Mouse (Mus musculus): ENCODE data around the gene Pigyl. TPM values are rescaled to one million over a fixed set of nuclear protein-coding genes. Genes with fewer than 3 reads are reported as not detected.
A peak's percentile ranks its signal among the peaks of the same experiment; 100 is the strongest.

Pigyl gene
- polyA plus RNA-seq, 1 experiment from 2014 or later: 99.3 TPM

- Histone ChIP-seq H3K36me3 (ENCODE audit: control insufficient read depth, insufficient read depth, low read length) (no peaks in the 10 kb centered on the region), H3K27me3 (ENCODE audit: control insufficient read depth, insufficient read depth, low read length) (no peaks in the 10 kb centered on the region), H3K9ac (replicated peaks; ENCODE audit: low read depth, low read length) (no peak overlapping the region), H3K9me3 (ENCODE audit: control insufficient read depth, low read length) (no peaks in the 10 kb centered on the region), H3K4me1 (ENCODE audit: control insufficient read depth, insufficient read depth, low read length) (no peaks in the 10 kb centered on the region; the same call in 1 of the 2 replicates), H3K4me3 (ENCODE audit: low read depth, low read length) (no peak overlapping the region), H3K27ac (ENCODE audit: low read depth, low read length) (no peak overlapping the region), H3K4me2 (ENCODE audit: low read depth, low read length) (no peak overlapping the region)
- no peak for ATAC-seq (ENCODE audit: low read depth)
- 83% methylated on average over 3 of the region's 3 CpGs for WGBS
These were observed 34.6 kb upstream of the Pigyl start for GRCm38 (mm10) chr9:22122005-22122404.

GRCm38 (mm10) chr9:22123069-22123609 is 33.5 kb upstream of the Pigyl start:
- Histone ChIP-seq H3K9me3 (ENCODE audit: control insufficient read depth, low read length) (no peaks in the 10 kb centered on the region), H3K36me3 (ENCODE audit: control insufficient read depth, insufficient read depth, low read length) (no peaks in the 10 kb centered on the region), H3K4me1 (ENCODE audit: control insufficient read depth, insufficient read depth, low read length) (no peaks in the 10 kb centered on the region), H3K4me2 (ENCODE audit: low read depth, low read length) (no peak overlapping the region), H3K27ac (ENCODE audit: low read depth, low read length) (no peak overlapping the region), H3K27me3 (ENCODE audit: control insufficient read depth, insufficient read depth, low read length) (no peaks in the 10 kb centered on the region), H3K9ac (replicated peaks; ENCODE audit: low read depth, low read length) (no peak overlapping the region), H3K4me3 (ENCODE audit: low read depth, low read length) (no peak overlapping the region)
- 90% methylated on average over 7 of the region's 7 CpGs for WGBS
- ATAC-seq (ENCODE audit: low read depth): no peak

- H3K4me1 ChIP-seq (ENCODE audit: control insufficient read depth, insufficient read depth, low read length): no peaks in the 10 kb centered on the region
- H3K4me2 ChIP-seq (ENCODE audit: low read depth, low read length): no peak overlapping the region
- no peaks in the 10 kb centered on the region for H3K9me3 ChIP-seq (ENCODE audit: control insufficient read depth, low read length)
- H3K27ac ChIP-seq (ENCODE audit: low read depth, low read length): no peak overlapping the region
- H3K9ac ChIP-seq (replicated peaks; ENCODE audit: low read depth, low read length): no peak overlapping the region
- 85% methylated on average over 3 of the region's 3 CpGs for WGBS
- H3K36me3 ChIP-seq (ENCODE audit: control insufficient read depth, insufficient read depth, low read length): no peaks in the 10 kb centered on the region
- no peak for ATAC-seq (ENCODE audit: low read depth)
- no peaks in the 10 kb centered on the region for H3K27me3 ChIP-seq (ENCODE audit: control insufficient read depth, insufficient read depth, low read length)
- H3K4me3 ChIP-seq (ENCODE audit: low read depth, low read length): no peak overlapping the region
These were observed 32.5 kb upstream of the Pigyl start for GRCm38 (mm10) chr9:22124169-22124568.

- H3K4me2 ChIP-seq (ENCODE audit: low read depth, low read length): no peak overlapping the region
- no peaks in the 10 kb centered on the region for H3K9me3 ChIP-seq (ENCODE audit: control insufficient read depth, low read length)
- 90% methylated on average over 15 of the region's 15 CpGs for WGBS
- H3K4me1 ChIP-seq (ENCODE audit: control insufficient read depth, insufficient read depth, low read length): no peaks in the 10 kb centered on the region
- H3K36me3 ChIP-seq (ENCODE audit: control insufficient read depth, insufficient read depth, low read length): no peaks in the 10 kb centered on the region
- no peak for ATAC-seq (ENCODE audit: low read depth)
- no peak overlapping the region for H3K27ac ChIP-seq (ENCODE audit: low read depth, low read length)
- no peak overlapping the region for H3K4me3 ChIP-seq (ENCODE audit: low read depth, low read length)
- no peak overlapping the region for H3K9ac ChIP-seq (replicated peaks; ENCODE audit: low read depth, low read length)
- H3K27me3 ChIP-seq (ENCODE audit: control insufficient read depth, insufficient read depth, low read length): no peaks in the 10 kb centered on the region
These were observed 31.2 kb upstream of the Pigyl start for GRCm38 (mm10) chr9:22125246-22126027.

DNA sequence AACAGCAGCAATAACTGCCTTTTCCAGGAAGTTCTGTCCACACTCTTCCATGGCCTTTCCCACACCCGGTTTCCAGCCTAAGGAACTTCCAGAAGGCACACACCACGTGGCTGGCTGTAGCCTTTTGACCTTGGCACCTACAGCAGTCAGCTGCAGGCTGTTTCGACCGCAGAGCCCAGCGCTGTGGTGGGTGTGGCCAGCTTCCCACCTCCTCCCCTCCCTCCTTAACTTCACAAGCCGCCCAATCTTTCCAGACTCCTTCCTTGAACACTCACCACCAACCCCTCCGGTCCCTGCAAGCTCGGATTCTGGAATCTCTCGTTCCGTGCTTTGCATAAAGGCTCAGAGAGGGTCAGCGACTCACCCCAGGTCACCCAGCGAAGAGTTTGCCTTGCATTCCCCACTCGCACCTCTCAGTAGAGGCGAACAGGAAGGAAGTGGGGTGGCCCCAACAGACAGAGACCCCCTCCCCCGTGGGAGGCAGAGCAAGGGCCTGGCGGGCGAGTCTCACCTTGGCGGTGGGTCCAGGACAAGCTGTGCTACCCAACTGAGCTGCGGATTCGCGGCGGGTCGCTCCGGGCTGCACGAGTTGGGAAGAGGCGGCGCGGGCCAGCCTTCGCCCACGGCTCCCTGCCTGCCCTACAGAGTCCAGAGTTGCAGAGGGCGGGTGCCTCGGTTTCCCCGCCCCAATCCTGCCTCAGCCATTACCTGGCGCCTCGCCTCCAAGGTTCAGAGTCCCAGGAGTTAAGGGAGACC is 25.2 kb upstream of the Pigyl start:
- Histone ChIP-seq H3K27ac (ENCODE audit: low read depth, low read length) (no peak overlapping the region), H3K9me3 (ENCODE audit: control insufficient read depth, low read length) (no peaks in the 10 kb centered on the region), H3K36me3 (ENCODE audit: control insufficient read depth, insufficient read depth, low read length) (no peaks in the 10 kb centered on the region), H3K4me1 (ENCODE audit: control insufficient read depth, insufficient read depth, low read length) (no peaks in the 10 kb centered on the region), H3K9ac (replicated peaks; ENCODE audit: low read depth, low read length) (no peak overlapping the region), H3K4me3 (ENCODE audit: low read depth, low read length) (no peak overlapping the region), H3K4me2 (ENCODE audit: low read depth, low read length) (peak overlapping the region; percentile 23; the same call in 1 of the 2 replicates), H3K27me3 (ENCODE audit: control insufficient read depth, insufficient read depth, low read length) (peaks cover 11% of the 10 kb centered on the region)
- WGBS: 3% methylated on average over 33 of the region's 35 CpGs
- 0 out of 2 replicates have a peak, but pooled peaks have one; percentile 5 for ATAC-seq (ENCODE audit: low read depth)

- Histone ChIP-seq H3K36me3 (ENCODE audit: control insufficient read depth, insufficient read depth, low read length) (no peaks in the 10 kb centered on the region), H3K27ac (ENCODE audit: low read depth, low read length) (no peak overlapping the region), H3K4me2 (ENCODE audit: low read depth, low read length) (no peak overlapping the region), H3K4me3 (ENCODE audit: low read depth, low read length) (no peak overlapping the region), H3K4me1 (ENCODE audit: control insufficient read depth, insufficient read depth, low read length) (no peaks in the 10 kb centered on the region), H3K9me3 (ENCODE audit: control insufficient read depth, low read length) (no peaks in the 10 kb centered on the region), H3K27me3 (ENCODE audit: control insufficient read depth, insufficient read depth, low read length) (peaks cover 11% of the 10 kb centered on the region), H3K9ac (replicated peaks; ENCODE audit: low read depth, low read length) (no peak overlapping the region)
- 48% methylated on average over 11 of the region's 11 CpGs for WGBS
- ATAC-seq (ENCODE audit: low read depth): no peak
These were observed 24.4 kb upstream of the Pigyl start for GRCm38 (mm10) chr9:22132220-22132619.

GRCm38 (mm10) chr9:22134246-22134890 is 22.3 kb upstream of the Pigyl start:
- ATAC-seq (ENCODE audit: low read depth): no peak
- Histone ChIP-seq H3K27ac (ENCODE audit: low read depth, low read length) (no peak overlapping the region), H3K4me3 (ENCODE audit: low read depth, low read length) (no peak overlapping the region), H3K9me3 (ENCODE audit: control insufficient read depth, low read length) (no peaks in the 10 kb centered on the region), H3K27me3 (ENCODE audit: control insufficient read depth, insufficient read depth, low read length) (peaks cover 11% of the 10 kb centered on the region), H3K4me2 (ENCODE audit: low read depth, low read length) (no peak overlapping the region), H3K4me1 (ENCODE audit: control insufficient read depth, insufficient read depth, low read length) (no peaks in the 10 kb centered on the region), H3K9ac (replicated peaks; ENCODE audit: low read depth, low read length) (no peak overlapping the region), H3K36me3 (ENCODE audit: control insufficient read depth, insufficient read depth, low read length) (no peaks in the 10 kb centered on the region)
- 89% methylated on average over 7 of the region's 7 CpGs for whole genome bisulfite sequencing

GRCm38 (mm10) chr9:22134988-22135643 is 21.5 kb upstream of the Pigyl start:
- H3K4me3 ChIP-seq (ENCODE audit: low read depth, low read length): no peak overlapping the region
- no peaks in the 10 kb centered on the region for H3K36me3 ChIP-seq (ENCODE audit: control insufficient read depth, insufficient read depth, low read length)
- no peaks in the 10 kb centered on the region for H3K4me1 ChIP-seq (ENCODE audit: control insufficient read depth, insufficient read depth, low read length)
- ATAC-seq (ENCODE audit: low read depth): no peak
- H3K4me2 ChIP-seq (ENCODE audit: low read depth, low read length): no peak overlapping the region
- H3K9me3 ChIP-seq (ENCODE audit: control insufficient read depth, low read length): no peaks in the 10 kb centered on the region
- peaks cover 11% of the 10 kb centered on the region for H3K27me3 ChIP-seq (ENCODE audit: control insufficient read depth, insufficient read depth, low read length)
- H3K27ac ChIP-seq (ENCODE audit: low read depth, low read length): no peak overlapping the region
- no peak overlapping the region for H3K9ac ChIP-seq (replicated peaks; ENCODE audit: low read depth, low read length)
- WGBS: 65% methylated on average over 9 of the region's 9 CpGs

All from neural tube, embryonic 14.5 days (tissue).